Mouse (Mus musculus) bone marrow macrophage, adult 2 months (primary cell): Measurements from ENCODE around the gene Ikbke.

Experiments used
- CTCF ChIP-seq: IDR thresholded peaks from 2 replicates; pipeline ENCODE4 v1.5.1; 2012; ENCODE audit warnings: low read depth, mild to moderate bottlenecking, low read length, moderate library complexity
- POLR2A ChIP-seq: IDR thresholded peaks from 2 replicates; pipeline ENCODE4 v1.6.1; 2012; ENCODE audit warnings: mild to moderate bottlenecking, low read depth, low read length, borderline replicate concordance

DNA sequence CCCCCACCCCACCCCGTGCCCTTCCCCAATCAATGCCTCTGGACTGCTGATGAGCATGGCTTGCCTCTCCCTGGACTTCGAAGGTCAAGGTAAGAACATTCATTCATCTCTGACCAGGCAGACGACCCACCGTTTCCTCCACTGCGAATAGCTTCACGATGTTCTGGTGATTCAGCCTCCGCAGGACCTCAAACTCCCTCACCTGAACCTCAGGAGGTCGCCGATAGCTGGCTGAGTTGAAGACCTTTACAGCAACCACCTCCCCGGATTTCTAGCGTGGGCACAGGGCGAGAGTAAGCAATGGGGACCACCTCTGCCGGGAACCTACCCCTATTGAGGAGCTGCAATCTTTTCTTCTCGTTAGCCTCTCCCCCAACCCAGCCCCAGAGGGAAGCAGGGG lies 3.8 kb downstream of the Ikbke start:
- TF ChIP-seq CTCF = no peak
- no peak for TF ChIP-seq POLR2A
